Mouse (Mus musculus) thymus, adult 2 months (tissue): ENCODE data around the gene Tmem9.

ENCODE experiments used
- CTCF ChIP-seq: fragments of 200-500 bp; IDR thresholded peaks from 2 replicates; pipeline ENCODE4 v1.5.1; 2012; ENCODE audit warnings: mild to moderate bottlenecking, control low read depth, low read length, moderate library complexity, borderline replicate concordance; ENCODE audit not compliant: control insufficient read depth, poor library complexity, insufficient read depth; ENCODE audit errors: extremely low read depth
- POLR2A ChIP-seq: fragments of 200-500 bp; IDR thresholded peaks from 2 replicates; pipeline ENCODE4 v1.6.1; 2012; ENCODE audit warnings: mild to moderate bottlenecking, low read length, control low read depth, moderate library complexity; ENCODE audit not compliant: control insufficient read depth, poor library complexity, insufficient read depth; ENCODE audit errors: extremely low read depth

DNA sequence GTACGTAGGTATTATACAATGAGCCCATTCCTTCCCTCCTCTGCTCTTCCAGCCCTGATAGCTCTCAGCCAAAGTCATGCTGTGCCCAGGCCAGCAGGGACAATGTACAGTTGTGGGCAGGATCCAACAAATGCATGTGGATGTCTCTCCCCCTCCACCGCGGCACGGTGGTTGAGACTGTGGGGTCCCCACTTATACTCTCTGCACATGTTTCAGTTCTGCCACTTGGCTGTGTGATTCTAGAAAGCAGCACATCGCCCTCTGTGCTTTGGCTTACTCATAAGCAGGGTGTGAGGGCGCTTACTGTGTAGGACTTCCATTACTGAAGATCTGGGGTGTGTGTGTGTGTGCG, 53.8 kb downstream of the Tmem9 start:
- no peak for TF ChIP-seq POLR2A
- TF ChIP-seq CTCF: no peak
